ENCODE assay signal across 13 mouse cellular contexts in genomic region chr9:46645469-46645884, GRCm38 (mm10).
DNase-seq lines count a peak whose midpoint lies in the region; ATAC-seq and TF ChIP-seq lines count a peak whose summit lies in the region.
"Had no signal": no experiment of that assay in that cellular context is flagged by ENCODE, and none has a peak within 500 bp of the region (broad histone marks: within the 10 kb centered on the region; RNA-seq: fewer than 3 reads in every experiment).

No protein-coding gene starts in this region.

- no peaks in the 10 kb centered on the region for H3K79me2 ChIP-seq in heart, adult 2 months (replicated peaks; ENCODE audit: control insufficient read depth, insufficient read depth, low read length)

- H3K4me1 ChIP-seq in heart, adult 2 months (ENCODE audit: control insufficient read depth, insufficient read depth, low read length), result no peaks in the 10 kb centered on the region
- no peaks in the 10 kb centered on the region for H3K4me1 ChIP-seq in lung, embryonic 14.5 days (ENCODE audit: insufficient read depth)
- peaks cover 12% of the 10 kb centered on the region for H3K4me1 ChIP-seq in hindbrain, embryonic 16.5 days (ENCODE audit: control insufficient read depth, insufficient read depth, low read depth, low read length)
- H3K4me1 ChIP-seq: liver, embryonic 15.5 days; megakaryocyte, embryonic 14.5 days had no signal

- 22% methylated on average over 7 of the region's 7 CpGs for WGBS in heart, adult 2 months
- 8% methylated on average over 7 of the region's 7 CpGs for whole genome bisulfite sequencing in lung, embryonic 14.5 days
- 16% methylated on average over 7 of the region's 7 CpGs for WGBS in hindbrain, embryonic 16.5 days

- H3K4me2 ChIP-seq in lung, embryonic 14.5 days, result no peak overlapping the region
- no peak overlapping the region for H3K4me2 ChIP-seq in hindbrain, embryonic 16.5 days (ENCODE audit: low read length)
- H3K4me2 ChIP-seq: liver, embryonic 15.5 days had no signal

- ATAC-seq in lung, embryonic 14.5 days (ENCODE audit: insufficient read depth), result no peak
- no peak for ATAC-seq in hindbrain, embryonic 16.5 days
- ATAC-seq: activated CD4-positive, CD25-positive, alpha-beta regulatory T cell, adult 4 months had no signal

- no peak for TF ChIP-seq EP300 in heart, adult 2 months (IDR thresholded peaks at IDR 0.05; ENCODE audit: insufficient read depth, low read depth, low read length)

- H3K9ac ChIP-seq in heart, adult 2 months (ENCODE audit: low read depth, low read length), result no peak overlapping the region
- H3K9ac ChIP-seq in lung, embryonic 14.5 days, result no peak overlapping the region
- peak overlapping the region; percentile 20; the same call in 1 of the 2 replicates for H3K9ac ChIP-seq in hindbrain, embryonic 16.5 days (ENCODE audit: low read depth, low read length)
- H3K9ac ChIP-seq: liver, embryonic 15.5 days had no signal

- H3K4me3 ChIP-seq in heart, adult 2 months, result no peak overlapping the region
- H3K4me3 ChIP-seq in lung, embryonic 14.5 days (ENCODE audit: low read depth, low read length), result no peak overlapping the region
- no peak overlapping the region for H3K4me3 ChIP-seq in hindbrain, embryonic 16.5 days (ENCODE audit: low read length)
- H3K4me3 ChIP-seq: left cerebral cortex, adult 2 months; liver, embryonic 15.5 days; megakaryocyte, embryonic 14.5 days had no signal

- intact Hi-C loops in heart, adult 2 months (cut with DNase I), result no loop called here

- TF ChIP-seq POLR2A in heart, adult 2 months (IDR thresholded peaks at IDR 0.05; ENCODE audit: insufficient read depth, low read depth, low read length), result no peak

- no peaks in the 10 kb centered on the region for H3K36me3 ChIP-seq in heart, adult 2 months (ENCODE audit: control insufficient read depth, insufficient read depth, low read length)
- no peaks in the 10 kb centered on the region for H3K36me3 ChIP-seq in lung, embryonic 14.5 days (ENCODE audit: insufficient read depth)
- no peaks in the 10 kb centered on the region for H3K36me3 ChIP-seq in hindbrain, embryonic 16.5 days (ENCODE audit: control insufficient read depth, insufficient read depth, low read length)
- H3K36me3 ChIP-seq: G1E; liver, embryonic 15.5 days had no signal

- no peaks in the 10 kb centered on the region for H3K9me3 ChIP-seq in lung, embryonic 14.5 days (ENCODE audit: low read depth, low read length)
- H3K9me3 ChIP-seq in hindbrain, embryonic 16.5 days (ENCODE audit: control insufficient read depth, low read length), result no peaks in the 10 kb centered on the region
- H3K9me3 ChIP-seq: liver, embryonic 15.5 days had no signal

- no peak overlapping the region for H3K27ac ChIP-seq in heart, adult 2 months
- no peak overlapping the region for H3K27ac ChIP-seq in lung, embryonic 14.5 days (ENCODE audit: low read depth)
- no peak overlapping the region for H3K27ac ChIP-seq in hindbrain, embryonic 16.5 days (ENCODE audit: low read depth, low read length)
- H3K27ac ChIP-seq: left cerebral cortex, adult 2 months; liver, embryonic 15.5 days had no signal

- no peak for TF ChIP-seq CTCF in heart, adult 2 months (IDR thresholded peaks at IDR 0.05)
- no peak for TF ChIP-seq CTCF in lung, embryonic 14.5 days (IDR thresholded peaks at IDR 0.05; ENCODE audit: low read depth)

- H3K27me3 ChIP-seq in heart, adult 2 months (ENCODE audit: control insufficient read depth, insufficient read depth, low read length), result no peaks in the 10 kb centered on the region
- H3K27me3 ChIP-seq in lung, embryonic 14.5 days (ENCODE audit: insufficient read depth, low read length), result no peaks in the 10 kb centered on the region
- no peaks in the 10 kb centered on the region for H3K27me3 ChIP-seq in hindbrain, embryonic 16.5 days (replicated peaks; ENCODE audit: control insufficient read depth, insufficient read depth, low read length)
- H3K27me3 ChIP-seq: liver, embryonic 15.5 days; megakaryocyte, embryonic 14.5 days had no signal

- DNase-seq in heart, adult 11 months, result peak; percentile 72
- DNase-seq in heart, adult 2 months, result no peak
- DNase-seq in lung, embryonic 14.5 days, result peak; percentile 11
- DNase-seq in lung, postnatal 4 days, result no peak
- peak; percentile 76 for DNase-seq in retina, embryonic 14.5 days (ENCODE audit: low spot score)
- no peak for DNase-seq in spleen, postnatal 36 days (ENCODE audit: low spot score in 2 of 2)
- no peak for DNase-seq in thymus, postnatal 4 days

Comparison
In these comparisons a context has a peak if more than half of its experiments do, and no peak if none do; other contexts are left out.
1. DNase-seq: peak in heart, adult 11 months (single experiment), lung, embryonic 14.5 days (single experiment) and retina, embryonic 14.5 days (single experiment); none in heart, adult 2 months (0 of 2), lung, postnatal 4 days (0 of 2), spleen, postnatal 36 days (0 of 2) and thymus, postnatal 4 days (single experiment).